Mouse (Mus musculus) layer of hippocampus, adult 11-12 months (tissue): ENCODE measurements at regions not wholly inside any gene's neighbourhood (a gene's known extent, or its start where the extent isn't known, plus 50 kb on each side); places are given as distances from the start of the nearest gene placed in this dataset.
A peak's percentile ranks its signal among the peaks of the same experiment; 100 is the strongest.
"Not testable (repeated sequence)": the region's sequence is repeated elsewhere in the genome, so short reads cannot be mapped to it uniquely, and the experiment has no call there.

Experiments used
- DNase-seq: peaks from one replicate; pipeline ENCODE4 v3.0.0; 2022; ENCODE audit warnings: low spot score

GRCm38 (mm10) chr11:20390622-20391021 is 58.1 kb upstream of the Slc1a4 start:
- no peak for DNase-seq

GRCm38 (mm10) chr11:20393302-20393701 is 60.8 kb upstream of the Slc1a4 start:
- not testable (repeated sequence) for DNase-seq

- not testable (repeated sequence) for DNase-seq
These were observed 61.3 kb upstream of the Slc1a4 start for GRCm38 (mm10) chr11:20393807-20394206.

GRCm38 (mm10) chr11:20395848-20396203 is 63.3 kb upstream of the Slc1a4 start:
- no peak for DNase-seq

- DNase-seq = peak; percentile 39
These were observed 63.8 kb upstream of the Slc1a4 start for GRCm38 (mm10) chr11:20396204-20396848.

- DNase-seq = no peak
These were observed 64.4 kb upstream of the Slc1a4 start for GRCm38 (mm10) chr11:20396884-20397283.

GRCm38 (mm10) chr11:20400302-20401234 is 68.1 kb upstream of the Slc1a4 start:
- peak; percentile 76 for DNase-seq

GRCm38 (mm10) chr11:20403456-20403855 is 70.9 kb upstream of the Slc1a4 start:
- DNase-seq = no peak

- DNase-seq = no peak
These were observed 72.0 kb upstream of the Slc1a4 start for GRCm38 (mm10) chr11:20404476-20404875.

- no peak for DNase-seq
These were observed 85.6 kb upstream of the Slc1a4 start for GRCm38 (mm10) chr11:20418141-20418540.

GRCm38 (mm10) chr11:20420876-20421275 is 88.4 kb upstream of the Slc1a4 start:
- no peak for DNase-seq

- DNase-seq = no peak
These were observed 103.5 kb upstream of the Slc1a4 start for GRCm38 (mm10) chr11:20436057-20436456.

GRCm38 (mm10) chr11:20442476-20442875 is 100.6 kb upstream of the Sertad2 start:
- DNase-seq = no peak

GRCm38 (mm10) chr11:20445061-20445902 is 97.8 kb upstream of the Sertad2 start:
- DNase-seq = no peak

- DNase-seq = peak; percentile 69
These were observed 97.2 kb upstream of the Sertad2 start for GRCm38 (mm10) chr11:20445903-20446264.

GRCm38 (mm10) chr11:20452901-20453300 is 90.2 kb upstream of the Sertad2 start:
- no peak for DNase-seq

GRCm38 (mm10) chr11:20453786-20454185 is 89.3 kb upstream of the Sertad2 start:
- DNase-seq = no peak

GRCm38 (mm10) chr11:20455085-20455864 is 87.8 kb upstream of the Sertad2 start:
- DNase-seq = peak; percentile 79

- DNase-seq = no peak
These were observed 87.0 kb upstream of the Sertad2 start for GRCm38 (mm10) chr11:20455865-20456648.

GRCm38 (mm10) chr11:20459140-20459539 is 83.9 kb upstream of the Sertad2 start:
- no peak for DNase-seq

GRCm38 (mm10) chr11:20460501-20460921 is 82.5 kb upstream of the Sertad2 start:
- peak; percentile 40 for DNase-seq
